Mouse (Mus musculus) embryo, embryonic 10 days (tissue): ENCODE measurements at regions not wholly inside any gene's neighbourhood (a gene's known extent, or its start where the extent isn't known, plus 50 kb on each side); places are given as distances from the start of the nearest gene placed in this dataset.

ENCODE experiments used
- DNase-seq: peaks from one replicate; pipeline ENCODE4 v3.0.0-alpha.2; 2015; ENCODE audit warnings: low spot score

DNA sequence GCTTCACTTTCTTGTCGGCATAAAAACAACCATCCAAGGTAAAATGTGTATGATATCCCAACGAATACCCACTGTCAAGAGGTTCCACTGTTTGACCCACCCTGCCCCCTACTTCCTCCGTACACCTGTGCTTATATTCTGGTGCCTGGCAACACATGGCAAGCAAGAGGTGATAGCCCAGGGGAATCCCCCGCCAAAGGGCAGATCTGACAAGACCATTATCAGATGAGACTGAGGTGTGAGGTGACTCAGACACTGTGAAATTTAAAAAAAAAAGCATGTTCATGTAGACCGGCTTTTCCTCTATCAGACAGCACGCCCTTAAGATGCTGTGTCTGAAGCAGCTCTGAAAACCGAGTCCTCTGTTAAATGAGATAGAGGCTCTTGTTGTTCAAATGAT lies 89.4 kb upstream of the Bach2 start:
- DNase-seq, result no peak

GRCm38 (mm10) chr4:32153356-32153755 lies 85.2 kb upstream of the Bach2 start:
- DNase-seq, result peak; percentile 76

GRCm38 (mm10) chr4:32156965-32157364 lies 81.6 kb upstream of the Bach2 start:
- DNase-seq, result no peak

DNA sequence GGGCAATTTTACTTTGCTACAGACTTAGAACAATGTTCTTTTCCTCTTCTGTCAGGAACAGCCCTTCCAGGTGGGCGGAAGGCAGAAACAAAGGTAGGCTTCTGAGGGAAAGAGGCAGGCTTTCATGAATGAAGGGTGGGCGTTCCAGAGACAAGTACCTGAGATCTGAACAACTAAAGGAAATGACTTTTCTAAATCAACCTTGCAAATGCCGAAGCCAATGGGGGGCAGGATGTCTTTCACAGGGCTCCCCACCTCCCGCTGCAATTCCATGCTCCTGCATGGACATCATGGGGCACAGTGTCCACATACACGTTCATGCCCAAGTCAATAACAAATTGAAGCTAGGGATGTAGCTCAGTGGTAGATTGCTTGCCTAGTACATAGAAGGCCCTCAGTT lies 80.2 kb upstream of the Bach2 start:
- no peak for DNase-seq

DNA sequence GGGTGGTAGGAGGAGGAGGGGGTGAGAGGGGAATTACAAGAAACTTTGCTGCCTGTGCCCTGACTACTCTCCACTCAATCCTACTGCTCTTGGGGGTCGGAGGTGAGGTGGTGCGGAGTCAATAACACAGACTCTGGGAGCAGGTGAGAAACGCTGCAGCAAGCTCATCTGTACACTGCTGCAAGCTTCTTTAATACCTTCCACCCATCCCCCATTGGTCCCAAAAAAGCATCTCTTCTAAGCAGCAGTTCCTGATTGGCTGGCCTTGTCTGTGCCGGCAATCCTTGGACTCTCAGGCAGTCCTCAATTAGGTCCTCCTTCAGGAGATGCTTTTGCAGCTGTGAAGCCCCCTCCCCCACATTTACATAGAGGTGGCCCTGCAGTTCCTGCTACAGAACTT lies 79.7 kb upstream of the Bach2 start:
- no peak for DNase-seq

DNA sequence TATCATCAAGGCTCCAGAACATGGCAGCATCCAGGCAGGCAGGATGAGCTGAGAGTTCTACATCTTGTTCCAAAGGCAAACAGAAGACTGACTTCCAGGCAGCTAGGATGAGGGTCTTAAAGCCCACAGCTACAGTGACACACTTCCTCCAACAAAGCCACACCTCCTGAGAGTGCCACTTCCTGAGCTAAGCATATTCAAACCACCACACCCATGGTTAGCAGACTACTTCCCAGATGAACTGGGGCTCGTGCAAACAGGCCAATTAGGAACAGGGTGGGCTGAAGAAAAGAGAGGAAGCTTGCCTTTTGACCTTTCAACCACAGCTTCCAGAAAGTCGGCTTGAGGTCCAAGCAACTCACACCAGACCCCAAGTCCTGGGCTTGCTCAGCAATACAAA lies 77.8 kb upstream of the Bach2 start:
- no peak for DNase-seq

DNA sequence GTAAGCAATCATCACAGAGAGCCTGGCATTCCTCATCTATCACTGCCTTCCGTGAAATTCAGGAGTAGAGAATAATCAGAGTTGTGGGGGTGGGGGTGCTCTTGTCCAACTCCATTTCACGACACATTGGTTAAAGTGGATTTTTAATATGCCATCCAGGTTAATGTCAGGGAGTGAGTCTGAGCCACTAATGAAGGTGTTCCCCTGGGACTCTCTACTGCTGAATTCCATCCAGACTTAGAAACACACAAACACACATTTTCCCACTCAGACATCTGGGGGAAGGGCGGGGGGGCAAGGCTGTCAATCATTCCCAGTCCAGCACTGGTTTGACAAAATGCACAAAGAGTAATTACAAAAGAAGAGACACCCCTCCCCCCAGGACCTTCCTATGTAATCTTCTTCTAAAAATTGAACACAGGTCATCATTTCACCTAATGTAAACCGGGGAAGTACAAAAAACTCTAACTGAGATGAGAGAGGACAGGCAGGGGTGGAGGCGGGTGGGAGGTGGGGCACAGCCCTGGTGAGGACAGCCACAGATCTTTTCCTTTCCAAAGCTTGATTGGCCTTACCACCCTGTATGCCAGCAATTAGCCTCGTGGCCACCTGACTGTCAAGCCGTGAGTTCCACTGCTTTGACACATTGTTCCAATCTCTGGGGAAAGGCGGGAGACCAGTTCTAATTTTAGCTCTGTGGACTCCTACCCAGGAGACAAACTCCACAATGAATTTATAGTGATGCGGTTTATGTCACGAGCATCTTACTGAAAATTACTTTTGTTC lies 76.5 kb upstream of the Bach2 start:
- DNase-seq, result no peak

- DNase-seq, result no peak
Measured at GRCm38 (mm10) chr4:32162694-32163240, 75.8 kb upstream of the Bach2 start.

DNA sequence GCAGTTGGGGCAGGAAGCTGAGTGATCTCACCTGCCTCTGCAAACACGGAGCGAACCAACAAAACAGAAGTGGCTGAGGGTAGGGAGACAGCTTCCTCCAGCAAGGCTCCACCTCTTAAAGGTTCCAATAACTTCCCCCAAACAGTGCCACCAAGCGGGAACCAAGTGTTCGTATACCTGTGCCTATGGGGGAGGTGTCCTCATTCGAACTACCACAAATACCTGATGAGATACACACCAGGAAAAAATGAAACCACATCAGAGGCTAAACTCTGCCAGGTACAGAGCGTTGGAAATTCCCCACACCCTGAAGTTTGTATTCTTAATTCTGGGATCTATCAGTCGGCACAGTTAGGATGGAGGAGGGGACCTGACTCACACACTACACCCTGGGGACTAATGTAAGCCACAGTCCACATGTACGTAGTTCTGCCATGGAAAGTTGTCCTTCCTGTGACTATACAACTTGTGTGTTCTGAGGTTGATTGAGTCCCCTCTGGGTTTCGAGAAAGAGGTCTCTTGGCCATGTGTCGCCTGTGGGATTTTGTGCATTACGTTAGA lies 74.4 kb upstream of the Bach2 start:
- no peak for DNase-seq

GRCm38 (mm10) chr4:32164736-32165241 lies 73.8 kb upstream of the Bach2 start:
- no peak for DNase-seq

DNA sequence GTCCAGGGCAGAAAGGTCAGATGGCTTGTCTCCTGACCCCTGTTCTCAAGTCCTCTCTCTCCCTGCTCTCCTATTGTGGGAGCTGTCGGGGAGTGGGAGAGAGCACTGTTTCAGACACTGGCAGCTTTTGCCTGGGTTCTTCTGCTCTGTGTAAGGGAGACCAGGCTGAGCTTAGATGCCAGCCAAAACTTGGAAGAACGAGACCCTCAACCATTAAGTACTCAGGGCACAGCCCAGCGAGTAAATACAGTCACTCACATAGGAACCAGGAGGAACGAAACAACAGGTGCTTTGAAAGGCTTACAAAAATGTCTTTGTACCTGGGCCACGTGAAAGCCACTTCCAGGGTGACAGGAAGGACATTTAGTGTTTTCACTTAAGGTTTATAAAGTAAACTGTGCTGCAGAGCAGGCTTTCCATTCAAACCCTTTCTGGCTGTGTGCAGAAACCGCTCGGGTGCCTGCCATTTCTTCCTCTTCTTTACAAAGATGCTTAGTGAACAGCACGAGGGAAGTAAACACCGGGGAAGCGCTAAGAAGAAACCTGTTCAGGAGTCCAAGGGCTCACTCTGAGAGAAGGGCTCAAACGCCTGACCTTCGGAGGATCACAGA lies 72.6 kb upstream of the Bach2 start:
- DNase-seq, result no peak

DNA sequence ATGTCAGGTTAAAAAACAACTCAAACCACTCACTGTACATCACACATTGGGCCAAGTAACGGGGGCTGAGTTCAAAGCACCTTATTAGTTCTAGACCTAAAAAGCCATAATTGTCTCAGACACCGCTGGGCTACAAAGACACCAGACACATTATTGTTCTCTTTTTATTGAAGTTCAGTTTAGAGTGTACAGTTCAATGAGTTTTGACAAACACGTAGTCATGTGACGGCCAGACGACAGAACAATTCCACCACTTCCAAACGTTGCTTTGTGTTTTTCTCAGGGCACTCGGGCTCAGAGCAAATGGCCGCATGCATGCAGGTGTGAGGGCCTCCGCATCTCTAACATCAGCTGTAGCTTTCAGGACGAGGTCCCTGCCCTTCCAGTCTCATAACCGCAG lies 71.5 kb upstream of the Bach2 start:
- DNase-seq, result no peak

DNA sequence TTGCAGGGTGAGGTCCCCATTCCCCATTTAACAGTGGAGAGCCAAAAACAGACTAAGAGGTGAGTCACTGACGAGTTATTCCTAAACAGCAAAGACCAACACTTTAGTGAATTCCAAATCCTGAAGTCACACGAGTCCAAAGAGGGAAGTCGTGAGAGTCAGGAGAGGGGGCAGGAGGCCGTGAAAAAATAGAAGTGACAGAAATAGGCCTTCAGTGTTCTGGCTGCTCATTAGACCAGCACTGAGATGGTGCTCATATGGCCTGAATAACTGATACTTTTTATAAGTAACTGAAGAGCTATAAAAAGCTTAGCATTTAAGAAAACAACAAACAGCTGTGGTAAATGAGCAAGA lies 68.5 kb upstream of the Bach2 start:
- no peak for DNase-seq

GRCm38 (mm10) chr4:32170460-32171192 lies 68.0 kb upstream of the Bach2 start:
- no peak for DNase-seq

- no peak for DNase-seq
Measured at GRCm38 (mm10) chr4:32171291-32171690, 67.3 kb upstream of the Bach2 start.

DNA sequence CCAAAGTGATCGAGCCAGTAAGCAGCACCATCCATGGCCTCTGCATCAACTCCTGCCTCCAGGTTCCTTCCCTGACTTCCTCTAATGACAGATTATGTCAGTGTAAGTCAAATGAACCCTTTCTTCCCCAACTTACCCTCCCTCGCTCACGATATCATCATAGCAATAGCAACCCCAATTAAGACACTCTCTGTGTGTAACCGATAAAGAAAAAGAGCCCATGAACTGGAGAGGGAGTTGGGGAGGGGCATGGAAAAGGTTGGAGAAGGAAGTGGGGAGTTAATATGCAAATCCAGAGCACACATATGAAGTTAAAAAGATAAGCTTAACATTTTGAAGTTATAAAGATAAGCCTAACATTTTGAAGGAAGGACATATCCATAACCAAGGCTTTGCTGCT lies 65.6 kb upstream of the Bach2 start:
- DNase-seq, result no peak

DNA sequence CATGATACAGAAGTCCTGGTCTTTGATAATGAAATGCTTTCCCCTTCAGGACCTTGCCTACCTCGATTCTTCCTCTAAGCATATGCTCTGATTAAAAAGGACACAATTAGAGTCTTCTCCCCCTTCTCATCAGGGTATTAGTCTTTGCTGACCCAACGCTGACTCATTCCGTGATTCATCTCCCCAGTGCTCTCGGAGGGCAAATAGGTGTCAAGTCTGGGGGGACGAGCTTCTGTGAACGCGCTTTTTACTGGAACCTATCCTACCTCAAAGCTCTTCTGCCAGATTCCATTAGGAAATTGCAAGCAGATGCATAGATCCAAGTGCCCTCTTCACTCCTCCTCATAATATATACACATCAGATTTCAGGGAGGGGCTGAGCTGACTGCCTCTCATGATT lies 63.8 kb upstream of the Bach2 start:
- no peak for DNase-seq

- no peak for DNase-seq
Measured at GRCm38 (mm10) chr4:32175231-32175630, 63.4 kb upstream of the Bach2 start.

DNA sequence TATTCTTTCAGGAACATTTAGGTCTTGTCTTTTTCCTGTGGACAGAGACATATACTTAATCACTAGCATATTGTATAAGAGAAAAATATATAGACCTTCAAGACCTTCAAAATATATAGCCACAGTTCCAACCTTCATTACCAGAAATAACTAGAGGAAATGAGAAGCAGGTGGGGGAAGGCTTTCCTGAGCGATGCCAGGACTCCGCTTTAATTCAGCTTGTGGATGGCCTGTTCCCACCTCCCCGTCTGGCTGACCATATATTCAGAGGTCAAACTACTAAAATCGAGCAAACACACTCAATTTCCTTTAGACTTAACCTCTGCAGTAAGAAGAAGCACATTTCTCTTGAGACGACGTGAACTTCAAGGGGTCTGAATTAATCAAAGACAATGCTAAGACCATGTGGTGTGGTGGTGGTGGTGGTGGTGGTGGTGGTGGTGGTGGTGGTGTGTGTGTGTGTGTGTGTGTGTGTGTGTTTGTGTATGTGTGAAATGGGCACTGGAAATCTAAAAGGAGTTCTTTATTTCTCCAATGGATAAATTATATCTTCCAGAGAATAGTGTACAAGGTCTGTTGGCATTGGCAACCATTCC lies 62.7 kb upstream of the Bach2 start:
- DNase-seq, result peak; percentile 52

DNA sequence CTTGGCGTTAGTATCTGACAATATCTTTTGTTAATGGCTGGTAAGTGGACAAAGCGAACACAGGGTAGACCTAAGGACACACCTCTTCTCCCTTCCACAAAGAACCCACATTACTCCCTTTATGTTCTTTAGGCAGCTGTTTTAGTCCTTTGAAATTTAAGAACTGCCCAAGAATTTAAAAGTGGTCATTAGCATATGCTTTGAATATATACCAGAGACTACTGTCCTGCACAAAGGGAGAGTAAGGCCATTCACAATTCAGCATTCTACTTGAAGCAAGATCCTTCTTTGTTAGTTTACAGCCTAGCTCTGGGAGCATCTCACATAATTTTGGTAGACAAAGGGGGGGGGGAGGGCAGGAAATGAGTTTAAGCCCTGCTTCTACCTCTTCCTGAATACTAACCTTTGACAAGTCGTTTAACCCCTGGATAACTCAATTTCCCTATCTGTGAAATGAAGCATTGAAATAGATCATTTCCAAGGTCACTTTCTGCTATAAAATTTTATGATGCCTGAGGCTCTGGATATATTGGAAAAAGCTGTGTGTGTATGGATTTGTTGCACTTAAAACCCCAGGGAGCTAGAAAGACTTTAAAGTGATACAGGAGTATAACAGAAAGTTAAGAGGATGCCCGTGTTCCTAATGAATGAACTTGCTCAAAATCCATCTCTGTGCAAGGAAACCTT lies 62.0 kb upstream of the Bach2 start:
- no peak for DNase-seq

DNA sequence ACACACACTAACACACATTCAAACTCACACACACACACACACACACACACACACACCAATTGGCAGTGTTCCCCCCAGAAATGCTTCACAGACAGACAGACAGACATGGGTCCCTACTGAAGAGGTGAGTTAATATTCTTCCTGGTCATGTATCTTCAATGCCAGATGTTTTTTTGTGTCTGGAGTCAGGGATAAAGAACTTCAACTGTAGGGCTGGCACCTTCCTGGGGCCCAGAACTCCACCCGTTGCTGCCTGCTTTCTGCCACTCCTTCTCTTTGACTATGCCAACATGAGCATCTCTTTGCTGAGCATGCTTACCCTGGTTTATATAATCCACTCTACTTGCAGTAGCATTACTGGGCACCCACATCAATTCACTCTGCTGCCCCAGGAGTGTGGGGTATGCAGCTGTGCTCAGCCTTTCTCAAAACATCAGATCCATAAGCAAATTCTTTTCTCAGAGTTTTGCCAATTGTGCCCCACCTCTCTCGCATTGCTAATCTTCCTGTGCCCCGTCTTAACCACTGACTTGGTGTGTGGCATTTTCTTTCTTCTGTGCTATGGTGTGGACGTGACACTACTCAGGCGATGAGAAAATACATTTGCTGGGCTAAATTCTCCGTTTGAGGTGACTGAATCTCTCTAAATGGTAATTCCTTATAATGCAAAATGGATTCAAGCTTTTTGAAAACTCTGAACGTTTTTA lies 60.5 kb upstream of the Bach2 start:
- no peak for DNase-seq
